9 mouse cellular contexts compared by ENCODE assay signal in genomic region chr1:66931611-66932010, GRCm38 (mm10). TPM values are rescaled to one million over a fixed set of nuclear protein-coding genes. Genes with fewer than 3 reads are reported as not detected.
DNase-seq lines count a peak whose midpoint lies in the region; TF ChIP-seq lines count a peak whose summit lies in the region.
"Not testable (repeated sequence)": the region's sequence is repeated elsewhere in the genome, so short reads cannot be mapped to it uniquely, and the experiment has no call there.
"Had no signal": no experiment of that assay in that cellular context is flagged by ENCODE, and none has a peak within 500 bp of the region (broad histone marks: within the 10 kb centered on the region; RNA-seq: fewer than 3 reads in every experiment).

No protein-coding gene starts in this region.

- intact Hi-C loops in gastrocnemius, adult 2 months (cut with DNase I), result not testable (repeated sequence)

- not testable (repeated sequence) for H3ac ChIP-seq in C2C12 (ENCODE audit: control insufficient read depth, insufficient read length, low read depth)

- H3K79me2 ChIP-seq in C2C12 (ENCODE audit: control insufficient read depth, insufficient read depth), result not testable (repeated sequence)

- not testable (repeated sequence) for H3K4me3 ChIP-seq in C2C12 (ENCODE audit: insufficient read depth, poor library complexity, severe bottlenecking)
- H3K4me3 ChIP-seq in gastrocnemius, adult 2 months, result peak overlapping the region; percentile 80

- peak; percentile 18 for DNase-seq in 3T3-L1 (ENCODE audit: low read depth, low spot score)
- peak; percentile 29 for DNase-seq in NIH3T3 (ENCODE audit: low read depth)
- peak; percentile 9 for DNase-seq in adrenal gland, adult 2 months
- DNase-seq in adrenal gland, postnatal 36 days, result peak; percentile 6 to 7
- DNase-seq in gastrocnemius, adult 2 months, result peak; percentile 42

- not testable (repeated sequence) for H3K27me3 ChIP-seq in C2C12 (ENCODE audit: control insufficient read depth, insufficient read depth, insufficient read length)

- H3K27ac ChIP-seq in gastrocnemius, adult 2 months, result peak overlapping the region; percentile 91

- not testable (repeated sequence) for H3K36me3 ChIP-seq in C2C12 (ENCODE audit: control insufficient read depth, insufficient read depth)

- not testable (repeated sequence) for H3K79me3 ChIP-seq in C2C12 (ENCODE audit: low read depth)

- TF ChIP-seq CTCF in C2C12 (IDR thresholded peaks at IDR 0.05; ENCODE audit: control insufficient read depth, insufficient read depth, insufficient read length); gastrocnemius, adult 2 months (IDR thresholded peaks at IDR 0.05): not testable (repeated sequence)

TF ChIP-seq in C2C12, 6 proteins besides CTCF, POLR2A, EP300 and RAD21:
- TF ChIP-seq MAX (IDR thresholded peaks at IDR 0.05), result peak; percentile 12
- peak; percentile 74 for TF ChIP-seq USF1 (IDR thresholded peaks at IDR 0.05; ENCODE audit: low read depth)
TF ChIP-seq in C2C12: peak in this region for 2; not testable (repeated sequence) for 4.

RNA-seq across cellular contexts. Expression of gene Myl1, which starts 13.6 kb away (rescaled TPM):
- 4.9 TPM for polyA plus RNA-seq in C2C12 (2012; fragmentation: generic; extraction: Trizol)
- total RNA-seq in adrenal gland, adult 2 months (2021), result 10 to 100 TPM; 20.4 to 22.5 TPM
- polyA plus RNA-seq in adrenal gland, adult 2 months (2012; rRNA removed), result 0.58 and 0.95 TPM in 2 replicates
- 10 to 100 TPM; 14.9 to 16.0 TPM for total RNA-seq in adrenal gland, postnatal 36 days (2021)
- total RNA-seq in gastrocnemius, adult 2 months (2021), result over 10,000 TPM; 14,696 to 24,668 TPM
- total RNA-seq: ES-E14; forebrain, postnatal 0 days; MEL had no signal

Comparison
In these comparisons a context has a peak if more than half of its experiments do, and no peak if none do; other contexts are left out.
1. RNA of gene Myl1, which starts 13.6 kb away (total RNA-seq): 14,696 to 24,668 TPM in gastrocnemius, adult 2 months; 20.4 to 22.5 TPM in adrenal gland, adult 2 months and 14.9 to 16.0 TPM in adrenal gland, postnatal 36 days; every median in the first group is over 100 times any median in the second.
2. Peak in every context shown above with its lines, with median percentiles within 50 percentile points of each other: DNase-seq.